Mouse (Mus musculus) ovary, adult 2 months (tissue): ENCODE results near the gene Aplp1. TPM values are rescaled to one million over a fixed set of nuclear protein-coding genes. Genes with fewer than 3 reads are reported as not detected.

Source experiments
- polyA plus RNA-seq: library from polyadenylated mRNA; depleted of rRNA; stranded (reverse); fragments of >200 nt; gene quantifications from 2 replicates; pipeline ENCODE4 v1.2.3, GENCODE M21; 2012; rRNA removed

The Aplp1 gene
- 8.6 and 11.4 TPM in 2 replicates for polyA plus RNA-seq

GRCm38 (mm10) chr7:30444971-30445751 is at the start of gene Aplp1:
Gene Aplp1 (minus strand): TSS chr7:30445535.

GRCm38 (mm10) chr7:30493401-30493931 is 48.1 kb upstream of the Aplp1 start, which contains the start of gene Prodh2:
Gene Prodh2 (plus strand): TSS chr7:30493622.

GRCm38 (mm10) chr7:30457629-30458330 is 12.4 kb upstream of the Aplp1 start, which contains the start of the genes Kirrel2 and Nphs1:
Gene Kirrel2 (minus strand): TSS chr7:30457690.
Gene Nphs1 (plus strand): TSS chr7:30458315.

GRCm38 (mm10) chr7:30421175-30421889 is 24.0 kb downstream of the Aplp1 start, which contains the start of gene Nfkbid:
Gene Nfkbid (plus strand): TSS chr7:30421732.

GRCm38 (mm10) chr7:30419561-30420499 is 25.5 kb downstream of the Aplp1 start, which contains the start of gene Hcst:
Gene Hcst (minus strand): TSS chr7:30419854.

GRCm38 (mm10) chr7:30413596-30413995 is 31.7 kb downstream of the Aplp1 start, which contains the start of gene Tyrobp:
Gene Tyrobp (plus strand): TSS chr7:30413760.

Other genes with a start within 250 kb of the Aplp1 start
- 713 and 1,238 TPM in 2 replicates for gene Capns1, start 246.7 kb downstream of the Aplp1 start, polyA plus RNA-seq
- gene Polr2i, start 213.6 kb downstream of the Aplp1 start, polyA plus RNA-seq, result 136 and 192 TPM in 2 replicates
- 61.2 and 66.3 TPM in 2 replicates for gene Tbcb, start 213.3 kb downstream of the Aplp1 start, polyA plus RNA-seq
- gene Ovol3, start 209.8 kb downstream of the Aplp1 start, polyA plus RNA-seq, result not detected in 2 replicates
- gene Thap8, start 165.4 kb downstream of the Aplp1 start, polyA plus RNA-seq, result 0.30 and 0.32 TPM in 2 replicates
- 28.0 and 38.0 TPM in 2 replicates for gene Wdr62, start 165.1 kb downstream of the Aplp1 start, polyA plus RNA-seq
- 34.0 and 48.6 TPM in 2 replicates for gene Clip3, start 153.8 kb downstream of the Aplp1 start, polyA plus RNA-seq
- 232 and 247 TPM in 2 replicates for gene Alkbh6, start 136.8 kb downstream of the Aplp1 start, polyA plus RNA-seq
- 46.3 and 55.1 TPM in 2 replicates for gene Syne4, start 130.7 kb downstream of the Aplp1 start, polyA plus RNA-seq
- gene E130208F15Rik, start 123.8 kb downstream of the Aplp1 start, polyA plus RNA-seq, result 1.1 and 1.9 TPM in 2 replicates
- gene Sdhaf1, start 121.6 kb downstream of the Aplp1 start, polyA plus RNA-seq, result 30.7 and 44.4 TPM in 2 replicates
- gene Lrfn3, start 82.8 kb downstream of the Aplp1 start, polyA plus RNA-seq, result 32.0 and 32.3 TPM in 2 replicates
- gene Tyrobp, start 31.8 kb downstream of the Aplp1 start, polyA plus RNA-seq, result 122 and 192 TPM in 2 replicates
- 10.0 and 17.3 TPM in 2 replicates for gene Hcst, start 25.7 kb downstream of the Aplp1 start, polyA plus RNA-seq
- 2.7 and 3.1 TPM in 2 replicates for gene Nfkbid, start 23.8 kb downstream of the Aplp1 start, polyA plus RNA-seq
- gene Kirrel2, start 12.2 kb upstream of the Aplp1 start, polyA plus RNA-seq, result not detected in 2 replicates
- not detected in 2 replicates for gene Nphs1, start 12.8 kb upstream of the Aplp1 start, polyA plus RNA-seq
- 0.24 and 0.52 TPM in 2 replicates for gene Prodh2, start 48.1 kb upstream of the Aplp1 start, polyA plus RNA-seq
- 26.8 and 28.0 TPM in 2 replicates for gene Arhgap33, start 89.5 kb upstream of the Aplp1 start, polyA plus RNA-seq
- 35.0 and 43.0 TPM in 2 replicates for gene Hspb6, start 106.6 kb upstream of the Aplp1 start, polyA plus RNA-seq
- gene Proser3, start 106.8 kb upstream of the Aplp1 start, polyA plus RNA-seq, result 16.8 and 22.1 TPM in 2 replicates
- 38.6 and 52.1 TPM in 2 replicates for gene Lin37, start 114.3 kb upstream of the Aplp1 start, polyA plus RNA-seq
- 54.3 and 70.9 TPM in 2 replicates for gene U2af1l4, start 117.8 kb upstream of the Aplp1 start, polyA plus RNA-seq
- gene Gm49396, start 117.8 kb upstream of the Aplp1 start, polyA plus RNA-seq, result 1.2 and 1.7 TPM in 2 replicates
- 84.6 and 110 TPM in 2 replicates for gene Psenen, start 118.1 kb upstream of the Aplp1 start, polyA plus RNA-seq
- gene Igflr1, start 119.9 kb upstream of the Aplp1 start, polyA plus RNA-seq, result 5.7 and 6.6 TPM in 2 replicates
- gene Kmt2b, start 143.2 kb upstream of the Aplp1 start, polyA plus RNA-seq, result 57.6 and 63.3 TPM in 2 replicates
- 0.88 and 1.4 TPM in 2 replicates for gene Zbtb32, start 153.4 kb upstream of the Aplp1 start, polyA plus RNA-seq
- 174 and 233 TPM in 2 replicates for gene Upk1a, start 167.3 kb upstream of the Aplp1 start, polyA plus RNA-seq
- 216 and 385 TPM in 2 replicates for gene Cox6b1, start 180.6 kb upstream of the Aplp1 start, polyA plus RNA-seq
- not detected in 2 replicates for gene Etv2, start 190.3 kb upstream of the Aplp1 start, polyA plus RNA-seq
- 104 and 110 TPM in 2 replicates for gene Rbm42, start 204.8 kb upstream of the Aplp1 start, polyA plus RNA-seq
- 17.8 and 20.4 TPM in 2 replicates for gene Haus5, start 219.5 kb upstream of the Aplp1 start, polyA plus RNA-seq
- gene Pmis2, start 226.1 kb upstream of the Aplp1 start, polyA plus RNA-seq, result not detected in 2 replicates